Mouse (Mus musculus) layer of hippocampus, adult 18-20 months (tissue): Measurements from ENCODE around the gene Dnm2. TPM values are rescaled to one million over a fixed set of nuclear protein-coding genes. Genes with fewer than 3 reads are reported as not detected.

ENCODE experiments used
- DNase-seq, 2 experiments: peaks; one replicate each; pipeline ENCODE4 v3.0.0; 2022; ENCODE audit warnings: low spot score in 2 of 2
- total RNA-seq, 2 experiments: library from RNA; stranded (reverse); gene quantifications; 2 replicates each; pipeline ENCODE4 v1.2.3; 2021

Gene Dnm2
- total RNA-seq, 2 experiments from 2014 or later, result 59.8 to 59.9 TPM

- no peak for DNase-seq
Measured at GRCm38 (mm10) chr9:21427773-21428172, 3.1 kb downstream of the Dnm2 start.

DNA sequence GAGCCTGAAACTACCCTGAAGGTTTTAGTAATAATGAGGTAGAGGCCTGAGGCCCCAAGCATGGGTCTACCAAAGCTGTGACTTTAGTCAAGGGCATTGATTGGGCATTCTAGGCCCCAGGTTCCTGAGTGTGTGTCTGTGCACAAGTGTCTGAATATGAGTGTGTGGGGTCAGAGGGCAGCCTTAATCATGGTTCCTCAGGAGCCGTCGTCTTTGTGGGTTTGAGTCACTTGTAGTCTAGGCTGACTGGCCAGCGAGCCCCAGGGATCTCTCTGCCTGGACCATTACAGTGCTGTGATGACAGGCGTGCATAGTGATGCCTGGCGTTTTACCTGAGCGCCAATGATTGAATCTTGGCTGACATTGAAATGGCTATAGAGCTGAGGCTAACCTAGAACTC, 3.5 kb downstream of the Dnm2 start:
- no peak for DNase-seq

DNA sequence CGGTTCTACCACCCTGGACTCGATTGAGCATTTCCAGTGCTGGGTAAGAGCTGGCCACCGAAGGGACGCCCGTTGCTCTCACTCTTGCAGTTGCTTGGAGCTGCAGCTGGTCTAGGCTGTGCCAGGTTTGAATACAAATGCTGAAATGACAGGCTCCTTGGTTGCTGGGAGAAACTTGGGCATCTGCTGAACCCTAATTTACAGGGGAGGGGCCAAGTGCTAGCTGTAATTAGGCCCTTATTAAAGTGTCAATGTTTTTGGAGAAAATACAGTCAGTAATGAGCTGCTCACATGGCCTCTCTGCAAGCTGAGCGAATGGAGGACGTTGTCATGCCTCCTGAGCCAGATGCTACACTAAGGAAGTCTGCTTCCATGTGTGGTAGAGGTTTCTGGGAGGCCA, 6.0 kb downstream of the Dnm2 start:
- DNase-seq, result no peak

DNA sequence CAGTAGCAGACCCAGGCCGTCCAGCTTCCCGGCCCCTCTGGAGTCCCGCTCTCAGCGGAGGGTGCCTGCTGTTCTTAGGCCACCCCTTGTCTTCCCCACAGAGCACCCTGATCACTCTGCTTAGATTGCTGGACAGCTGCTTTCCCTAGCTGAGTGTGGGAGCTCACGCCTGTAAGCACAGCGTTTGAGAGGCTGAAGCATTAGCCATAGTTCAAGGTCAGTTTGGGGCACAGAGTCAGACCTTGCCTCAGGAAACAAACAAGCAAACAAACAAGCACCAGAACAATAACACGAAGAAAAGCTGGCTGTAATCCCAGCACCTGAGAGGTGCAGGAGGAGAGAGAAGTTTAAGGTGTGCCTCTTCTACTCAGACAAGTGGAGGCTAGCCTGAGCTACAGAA, 7.4 kb downstream of the Dnm2 start:
- no peak for DNase-seq

- no peak for DNase-seq
Measured at GRCm38 (mm10) chr9:21433766-21434165, 9.1 kb downstream of the Dnm2 start.

GRCm38 (mm10) chr9:21434410-21434809, 9.7 kb downstream of the Dnm2 start:
- no peak for DNase-seq

DNA sequence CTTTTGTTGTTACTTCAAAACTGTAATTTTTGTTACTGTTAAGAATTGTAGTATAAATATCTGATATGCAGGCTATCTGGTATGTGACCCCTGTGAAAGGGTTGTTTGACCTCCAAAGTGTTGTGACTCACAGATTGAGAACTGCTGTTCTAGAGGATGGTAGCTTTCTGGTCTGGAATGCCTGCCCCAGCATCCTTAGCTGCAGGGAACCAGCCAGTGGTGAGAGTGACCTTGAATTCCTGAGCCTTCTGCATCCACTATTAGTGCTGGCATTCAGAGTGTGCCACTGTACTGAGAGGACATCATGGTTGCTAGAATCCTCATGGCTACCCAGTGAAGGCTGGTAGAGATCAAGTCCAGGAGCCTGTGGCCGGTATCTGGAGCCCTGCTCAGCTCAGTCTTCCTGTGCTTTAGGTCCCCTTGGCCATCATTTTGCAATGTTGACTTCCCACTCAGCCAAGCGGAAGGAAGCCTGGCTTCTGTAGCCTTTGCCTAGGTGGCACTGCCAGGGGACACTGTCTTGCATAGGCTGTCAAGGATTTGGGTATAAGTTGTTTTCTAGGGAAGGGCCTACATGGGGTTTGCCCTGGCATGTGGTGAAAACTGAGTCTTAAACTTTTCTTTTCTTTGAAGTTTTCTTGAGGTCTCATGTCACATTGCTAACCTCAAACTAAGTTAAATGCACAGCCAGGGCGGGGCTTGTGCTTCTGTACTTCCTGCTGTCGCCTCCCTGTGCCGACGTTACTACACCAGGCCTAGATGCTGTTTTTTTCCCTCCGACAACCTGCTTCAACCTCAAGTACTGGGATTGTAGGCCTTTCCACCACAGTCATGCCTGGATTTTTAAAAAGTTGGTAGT, 11.3 kb downstream of the Dnm2 start:
- no peak for DNase-seq

DNA sequence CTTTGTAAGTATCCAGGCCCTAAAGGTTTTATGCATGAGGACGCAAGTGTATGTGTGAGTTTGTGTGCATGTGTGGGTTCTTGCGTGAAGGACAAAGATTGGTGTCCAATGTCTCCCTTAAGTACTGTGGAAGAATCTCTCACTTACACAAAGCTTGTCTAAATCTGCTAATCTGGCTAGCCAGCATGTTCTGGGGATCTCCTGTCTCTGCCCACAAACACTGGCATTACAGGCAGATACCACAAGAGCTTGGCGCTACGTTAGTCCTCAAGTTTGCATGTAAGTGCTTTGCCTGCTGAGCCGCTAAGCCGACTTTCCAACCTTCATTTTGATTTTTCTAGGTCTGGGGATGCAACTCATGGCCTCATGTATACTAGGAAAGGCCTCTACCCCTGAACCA, 12.9 kb downstream of the Dnm2 start:
- no peak for DNase-seq

- DNase-seq, result peak in 1 of 2 experiments; percentile 58
Measured at GRCm38 (mm10) chr9:21438219-21438618, 13.5 kb downstream of the Dnm2 start.

DNA sequence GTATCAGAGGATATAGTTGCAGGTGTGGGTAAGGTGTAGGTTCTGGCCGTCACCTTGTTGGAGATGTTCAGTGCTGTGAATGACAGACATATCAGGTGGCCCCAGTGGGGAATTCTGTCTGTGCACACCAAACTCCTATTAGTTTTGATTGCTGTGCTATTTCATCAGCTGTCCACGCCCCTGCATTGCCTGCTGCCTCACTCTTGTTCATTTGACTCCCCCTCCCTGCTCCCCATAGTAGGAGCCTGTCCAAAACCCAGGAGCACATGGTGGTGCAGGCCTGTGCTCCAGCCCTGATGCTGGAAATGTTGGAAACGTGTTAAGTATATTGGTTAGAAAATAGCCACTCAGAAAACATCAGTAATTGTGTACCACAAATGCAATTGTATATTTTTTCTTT, 14.7 kb downstream of the Dnm2 start:
- peak in 1 of 2 experiments; percentile 75 for DNase-seq

GRCm38 (mm10) chr9:21439914-21440313, 15.2 kb downstream of the Dnm2 start:
- no peak for DNase-seq

DNA sequence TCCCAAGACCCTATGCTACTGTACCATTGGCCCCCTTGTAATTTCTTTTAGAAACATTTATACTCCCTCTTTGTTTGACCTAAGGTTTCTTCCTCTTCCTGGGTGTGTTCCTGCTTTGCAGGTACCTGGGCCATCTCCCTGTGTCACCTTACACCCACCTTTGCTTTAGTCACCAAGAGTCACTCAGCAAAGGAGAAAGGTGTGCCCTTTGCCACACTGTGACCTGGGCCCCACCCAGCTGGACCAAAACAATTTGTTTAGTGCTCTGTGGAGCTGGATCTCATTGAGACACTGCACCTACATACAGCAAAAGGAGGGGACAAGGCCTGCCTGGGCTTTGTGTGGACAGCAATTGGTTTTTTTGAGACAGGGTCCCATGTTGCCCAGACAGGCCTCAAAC, 15.7 kb downstream of the Dnm2 start:
- DNase-seq, result no peak

DNA sequence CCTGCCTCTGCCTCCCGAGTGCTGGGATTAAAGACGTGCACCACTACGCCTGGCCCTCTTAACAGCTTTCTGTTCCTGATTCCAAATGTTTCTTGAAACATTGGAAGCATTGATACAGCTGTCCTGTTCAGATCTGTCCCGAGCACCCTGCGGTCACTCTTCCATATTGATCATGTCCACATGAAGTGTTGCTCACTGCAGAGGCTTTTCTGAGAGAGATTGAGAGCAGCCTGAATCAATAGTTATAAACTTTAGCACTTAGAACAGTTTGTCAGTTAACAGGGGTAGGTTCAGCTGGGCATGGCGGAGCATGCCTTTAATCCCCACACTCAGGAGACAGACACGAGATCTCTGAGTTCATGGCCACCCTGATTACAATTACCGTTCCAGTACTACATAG, 19.1 kb downstream of the Dnm2 start:
- no peak for DNase-seq

- DNase-seq, result no peak
Measured at GRCm38 (mm10) chr9:21444574-21444973, 19.9 kb downstream of the Dnm2 start.

DNA sequence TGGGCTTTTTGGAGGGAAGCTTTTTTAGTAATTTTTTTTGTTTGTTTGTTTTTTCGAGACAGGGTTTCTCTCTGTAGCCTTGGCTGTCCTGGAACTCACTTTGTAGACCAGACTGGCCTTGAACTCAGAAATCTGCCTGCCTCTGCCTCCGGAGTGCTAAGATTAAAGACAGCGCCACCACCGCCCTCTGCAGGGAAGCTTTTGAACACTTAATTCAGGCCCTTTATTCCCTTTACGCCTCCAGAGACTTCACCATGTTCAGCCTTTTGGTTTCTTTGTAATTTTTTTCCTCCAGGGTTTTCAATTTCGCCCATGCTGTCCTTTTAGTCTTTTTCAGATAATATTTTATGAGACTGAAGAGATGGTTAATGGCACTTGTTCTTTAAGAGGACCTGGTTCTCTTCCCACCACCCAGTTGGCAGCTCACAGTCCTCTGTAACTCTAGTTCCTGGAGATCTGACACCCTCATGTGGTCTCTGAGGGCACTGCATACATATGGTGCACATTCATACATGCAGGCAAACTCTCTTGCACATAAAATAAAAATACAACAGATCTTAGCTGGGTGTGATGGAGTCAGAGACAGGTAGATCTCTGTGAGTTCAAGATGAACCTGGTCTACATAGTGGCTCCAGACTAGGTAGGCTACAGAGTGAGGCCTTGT, 20.5 kb downstream of the Dnm2 start:
- no peak for DNase-seq

- no peak for DNase-seq
Measured at GRCm38 (mm10) chr9:21447778-21448177, 23.1 kb downstream of the Dnm2 start.

DNA sequence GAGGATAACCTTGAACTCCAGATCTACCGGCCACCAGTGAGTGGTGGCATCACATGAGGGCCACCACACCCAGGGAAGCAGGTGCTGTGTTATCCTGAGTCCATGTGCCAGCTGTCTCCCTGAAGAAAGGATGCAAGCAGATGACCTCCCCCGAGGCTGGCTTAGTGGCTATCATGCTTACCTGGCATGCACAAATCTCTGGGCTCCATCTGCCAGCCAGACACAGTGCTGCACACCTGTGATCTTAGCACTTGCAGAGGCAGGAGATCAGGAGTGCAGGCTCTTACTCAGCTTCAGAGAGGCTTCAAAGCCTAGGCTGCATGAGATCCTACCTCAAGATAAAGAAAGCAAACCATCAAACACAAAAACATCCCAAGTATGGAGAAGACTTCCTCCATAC, 25.0 kb downstream of the Dnm2 start:
- DNase-seq, result no peak

- no peak for DNase-seq
Measured at GRCm38 (mm10) chr9:21450270-21450669, 25.6 kb downstream of the Dnm2 start.

DNA sequence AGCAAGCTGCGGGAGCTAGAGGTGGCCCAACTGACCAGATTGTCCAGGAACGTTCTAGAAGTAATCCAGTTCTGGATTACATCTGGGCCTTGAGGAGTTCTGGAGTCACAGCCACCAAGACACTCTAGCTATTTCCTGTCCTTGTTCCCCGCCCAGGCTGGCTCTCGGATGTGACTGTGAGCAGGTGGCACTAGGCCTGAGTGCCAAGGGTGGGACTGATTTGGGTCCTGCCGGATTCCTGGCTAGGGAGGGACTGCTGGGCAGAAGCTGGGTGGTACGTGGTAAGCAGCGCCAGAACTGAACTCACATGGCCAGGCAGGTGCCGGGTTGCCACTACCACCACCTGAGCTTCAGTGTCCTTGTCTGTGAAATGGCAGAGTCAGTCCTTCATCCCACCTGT, 26.7 kb downstream of the Dnm2 start:
- DNase-seq, result no peak

DNA sequence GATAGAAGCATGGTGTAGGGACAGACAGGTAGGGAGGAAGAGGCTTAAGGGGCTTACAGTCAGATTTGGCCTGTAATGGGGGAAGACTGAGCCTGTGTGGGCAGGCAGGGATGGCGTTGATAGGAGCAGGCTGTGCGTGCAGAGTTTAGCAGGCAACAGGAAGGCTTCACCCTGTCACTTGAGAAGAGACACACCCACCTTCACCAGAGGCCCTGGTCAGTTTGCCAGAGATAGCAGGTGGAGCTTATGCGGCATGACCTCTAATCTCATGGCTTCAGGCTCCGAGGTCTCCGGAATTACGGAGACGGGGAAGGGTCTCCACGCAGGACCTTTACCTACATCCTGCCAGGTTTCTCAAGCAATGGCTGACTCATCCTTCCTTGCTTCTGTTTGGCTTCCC, 27.2 kb downstream of the Dnm2 start:
- DNase-seq, result no peak

DNA sequence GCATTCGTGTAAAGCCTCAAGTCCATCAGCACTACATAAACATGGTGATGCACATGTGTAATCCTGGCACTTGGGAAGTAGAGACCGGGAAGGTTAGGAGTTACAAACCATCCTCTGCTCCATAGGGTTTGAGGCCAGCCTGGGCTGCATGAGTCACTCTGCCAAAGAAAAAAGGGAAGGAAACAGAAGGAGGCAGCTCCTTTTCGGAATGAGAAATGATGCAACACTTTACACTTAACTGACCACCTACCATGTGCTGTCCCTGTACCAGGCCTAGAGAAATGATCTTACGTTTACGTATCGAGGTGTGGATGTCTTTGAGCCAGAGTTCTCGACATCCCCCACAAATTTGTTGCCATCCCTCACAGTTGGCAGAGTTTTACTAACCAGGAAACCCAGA, 28.3 kb downstream of the Dnm2 start:
- DNase-seq, result no peak

DNA sequence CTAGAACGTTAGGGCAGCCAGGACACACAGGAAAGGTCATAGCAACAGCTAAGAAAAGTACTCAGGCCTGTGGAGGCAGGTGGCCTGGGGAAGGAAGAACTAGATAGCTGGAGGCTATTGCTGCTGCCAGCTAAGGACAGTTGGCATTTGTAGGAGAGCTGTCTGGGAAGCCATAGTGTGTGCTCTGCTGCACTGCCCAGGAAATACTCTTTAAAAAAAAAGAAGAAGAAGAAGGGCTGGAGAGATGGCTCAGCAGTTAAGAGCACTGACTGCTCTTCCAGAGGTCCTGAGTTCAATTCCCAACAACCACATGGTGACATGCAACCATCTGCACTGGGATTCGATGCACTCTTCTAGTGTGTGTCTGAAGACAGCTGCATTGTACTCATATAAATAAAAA, 28.8 kb downstream of the Dnm2 start:
- DNase-seq, result no peak

GRCm38 (mm10) chr9:21454556-21454955, 29.8 kb downstream of the Dnm2 start:
- DNase-seq, result no peak
